Mouse (Mus musculus): ENCODE data around the gene Vps52. TPM values are rescaled to one million over a fixed set of nuclear protein-coding genes. Genes with fewer than 3 reads are reported as not detected.
A peak's percentile ranks its signal among the peaks of the same experiment; 100 is the strongest.

Vps52 gene
- 69.6 and 69.9 TPM in 2 replicates for polyA plus RNA-seq (2015; fragmentation: Nextera tagmentation; extraction: Ambion mirVana)

DNA sequence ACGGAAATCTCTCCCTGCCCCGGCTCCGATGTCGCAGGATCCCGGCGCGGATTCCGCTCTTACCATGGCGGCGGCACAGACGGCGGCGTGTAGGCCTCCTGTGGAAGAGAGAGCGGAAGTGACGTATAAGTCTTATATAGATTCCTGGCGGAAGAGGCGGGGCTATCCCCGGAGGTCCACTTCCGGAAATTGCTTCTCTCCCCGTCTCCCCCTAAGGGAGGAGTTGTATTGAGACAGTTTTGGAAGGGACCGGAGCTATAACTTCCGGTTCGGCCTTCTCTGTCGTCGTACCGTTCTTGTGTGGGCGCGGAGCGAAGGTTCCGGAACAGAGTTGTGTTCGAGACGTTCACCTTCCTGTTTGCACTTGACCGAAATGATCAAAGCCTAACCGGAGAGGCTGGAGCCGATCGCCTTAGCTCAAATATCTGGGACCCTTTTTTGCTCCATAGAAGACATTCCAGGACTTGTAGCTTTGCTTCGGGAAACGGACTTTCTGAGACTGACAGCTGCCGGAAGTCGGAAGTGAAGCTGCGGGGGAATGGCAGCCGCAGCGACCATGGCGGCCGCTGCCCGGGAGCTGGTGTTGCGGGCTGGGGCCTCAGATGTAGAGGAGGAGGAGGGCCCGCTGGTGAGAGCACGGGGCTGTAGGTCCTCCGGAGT lies at the start of gene Vps52, which contains the start of gene Rps18:
TSS of gene Vps52 (plus strand) at position 258 of the 660 bp plus-strand sequence.
TSS of gene Rps18 (minus strand) at position 447 of the 660 bp plus-strand sequence.
- Histone ChIP-seq H3K9ac (peak within 1 kb of the TSS; percentile 97), H3K4me2 (peak within 1 kb of the TSS; percentile 90), H3K4me1 (replicated peaks) (peaks cover 59% of the 10 kb centered on the region), H3K27ac (peak within 1 kb of the TSS; percentile 93), H3K36me3 (peaks cover 57% of the 10 kb centered on the region), H3K4me3 (peak within 1 kb of the TSS; percentile 95), H3K9me3 (no peaks in the 10 kb centered on the region), H3K27me3 (no peaks in the 10 kb centered on the region)
- ATAC-seq (ENCODE audit: low FRiP score): peak; percentile 84
- WGBS: under 1% methylated on average over 50 of the region's 50 CpGs

DNA sequence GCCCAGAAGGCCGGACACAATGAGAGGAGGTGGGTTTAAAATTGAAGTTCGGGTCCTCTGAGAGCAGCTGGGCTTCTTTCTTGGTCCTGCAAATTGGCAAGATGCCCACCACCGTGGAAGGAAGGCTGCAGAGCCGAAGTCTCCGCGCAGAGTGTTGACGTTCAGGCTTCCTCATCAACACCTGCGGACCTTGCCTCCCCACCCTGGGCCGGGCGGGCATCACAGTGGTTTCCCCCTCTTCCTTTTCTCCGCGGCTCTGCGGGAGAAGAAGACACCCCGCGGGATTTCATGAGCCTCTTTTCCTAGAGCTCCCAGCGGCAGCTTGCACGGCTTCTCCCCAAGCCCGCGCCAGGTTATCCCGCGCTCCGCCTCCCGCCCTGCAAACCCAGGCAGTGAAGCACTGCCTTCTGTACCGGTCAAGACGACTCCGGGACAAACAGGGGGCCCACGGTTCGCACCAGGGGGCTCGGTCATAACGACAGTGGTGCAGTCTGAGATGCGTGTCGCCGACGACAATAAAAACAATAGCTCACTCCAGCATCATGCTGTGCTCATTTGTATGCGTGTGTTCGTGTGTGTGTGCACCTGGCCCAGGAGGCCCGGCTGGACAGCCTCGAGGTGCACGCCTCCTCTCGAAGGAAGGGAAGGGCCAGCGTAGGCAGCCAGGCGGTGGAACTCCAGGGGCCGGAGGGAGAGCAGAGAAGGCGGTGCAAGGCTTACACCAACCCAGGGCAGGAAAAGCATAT lies 47.1 kb upstream of the Vps52 start:
- Histone ChIP-seq H3K4me3 (peak overlapping the region; percentile 79), H3K9ac (peak overlapping the region; percentile 84), H3K36me3 (peaks cover 28% of the 10 kb centered on the region), H3K9me3 (no peaks in the 10 kb centered on the region), H3K27ac (peak overlapping the region; percentile 95), H3K4me1 (replicated peaks) (peaks cover 37% of the 10 kb centered on the region), H3K27me3 (no peaks in the 10 kb centered on the region), H3K4me2 (peak overlapping the region; percentile 92)
- peak; percentile 11 for ATAC-seq (ENCODE audit: low FRiP score)
- WGBS: under 1% methylated on average over 44 of the region's 44 CpGs

DNA sequence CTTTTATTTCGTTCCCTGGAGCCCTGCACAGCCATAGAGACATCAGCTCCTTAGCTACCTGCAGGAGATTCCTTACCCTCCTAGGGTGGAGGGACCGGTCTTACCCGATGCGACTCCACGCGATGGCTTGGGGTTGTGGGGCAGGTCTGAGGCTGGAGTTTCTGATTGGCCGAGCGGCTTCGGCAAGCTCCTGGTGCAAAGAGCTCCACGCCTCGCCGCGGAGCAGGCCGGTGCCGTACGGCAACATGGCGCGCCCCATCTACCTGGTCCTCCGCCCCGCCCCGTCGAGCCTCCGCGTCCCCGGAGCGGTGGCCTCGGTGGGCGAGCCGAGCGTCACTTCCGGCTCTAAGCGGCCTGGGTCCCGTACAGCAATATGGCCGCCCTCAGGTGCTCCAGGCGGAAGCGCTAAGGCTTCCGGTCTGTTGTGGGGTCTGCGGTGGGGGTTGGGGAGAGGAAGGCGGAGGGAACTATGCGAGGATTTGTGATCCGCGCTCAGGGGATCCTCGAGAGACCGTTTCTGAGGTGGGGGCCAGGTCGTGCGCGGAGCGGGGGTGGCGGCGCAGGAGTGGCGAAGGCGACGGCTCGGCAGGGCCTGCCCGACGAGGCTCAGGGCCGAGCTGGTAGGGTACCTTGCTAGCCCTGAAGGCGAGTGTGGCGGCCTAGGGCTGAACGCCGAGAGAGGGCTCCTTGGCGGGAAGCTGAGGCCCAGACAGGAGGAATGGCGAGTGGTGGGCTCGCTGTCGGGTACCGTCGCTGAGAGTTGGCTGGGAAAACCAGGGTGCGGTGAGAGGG lies 46.3 kb upstream of the Vps52 start, which contains the start of gene Daxx:
TSS of gene Daxx (plus strand) at position 338 of the 792 bp plus-strand sequence.
- peak; percentile 96 for ATAC-seq (ENCODE audit: low FRiP score)
- WGBS: under 1% methylated on average over 68 of the region's 68 CpGs
- peak within 1 kb of the TSS; percentile 92 for H3K9ac ChIP-seq

DNA sequence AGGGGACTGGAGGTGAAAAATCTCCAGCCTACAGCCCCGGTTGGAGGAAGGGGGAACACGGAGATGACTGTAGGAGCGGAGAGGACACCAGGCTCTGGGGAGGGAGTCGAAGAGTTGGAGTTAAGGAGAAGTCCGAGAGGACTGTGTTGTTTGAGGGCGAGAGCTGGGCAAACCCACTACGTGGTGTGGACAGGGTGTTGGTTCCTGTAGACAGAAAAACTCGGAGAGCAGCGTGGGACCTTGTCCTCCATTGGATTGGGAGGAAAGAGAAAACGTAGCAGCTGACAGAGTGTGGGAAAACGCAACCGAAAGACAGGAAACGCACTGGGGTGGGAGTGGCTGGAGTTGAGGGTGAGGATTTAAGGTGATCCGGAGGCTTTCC lies 45.8 kb upstream of the Vps52 start:
- Histone ChIP-seq H3K4me3 (peak overlapping the region; percentile 79), H3K4me1 (replicated peaks) (peaks cover 48% of the 10 kb centered on the region), H3K27me3 (no peaks in the 10 kb centered on the region), H3K9me3 (no peaks in the 10 kb centered on the region), H3K4me2 (peak overlapping the region; percentile 92), H3K27ac (peak overlapping the region; percentile 89), H3K9ac (peak overlapping the region; percentile 92), H3K36me3 (peaks cover 41% of the 10 kb centered on the region)
- ATAC-seq (ENCODE audit: low FRiP score): no peak; the same call in 1 of the 2 replicates
- WGBS: 2% methylated on average over 14 of the region's 14 CpGs

More for the DNA sequence above, 46.3 kb upstream of the Vps52 start, which contains the start of gene Daxx:
- H3K36me3 ChIP-seq: peaks cover 35% of the 10 kb centered on the region
- H3K9me3 ChIP-seq: no peaks in the 10 kb centered on the region
- H3K27me3 ChIP-seq: no peaks in the 10 kb centered on the region
- H3K4me1 ChIP-seq (replicated peaks): peaks cover 43% of the 10 kb centered on the region
- peak within 1 kb of the TSS; percentile 95 for H3K27ac ChIP-seq
- H3K4me2 ChIP-seq: peak within 1 kb of the TSS; percentile 92
- H3K4me3 ChIP-seq: peak within 1 kb of the TSS; percentile 79

DNA sequence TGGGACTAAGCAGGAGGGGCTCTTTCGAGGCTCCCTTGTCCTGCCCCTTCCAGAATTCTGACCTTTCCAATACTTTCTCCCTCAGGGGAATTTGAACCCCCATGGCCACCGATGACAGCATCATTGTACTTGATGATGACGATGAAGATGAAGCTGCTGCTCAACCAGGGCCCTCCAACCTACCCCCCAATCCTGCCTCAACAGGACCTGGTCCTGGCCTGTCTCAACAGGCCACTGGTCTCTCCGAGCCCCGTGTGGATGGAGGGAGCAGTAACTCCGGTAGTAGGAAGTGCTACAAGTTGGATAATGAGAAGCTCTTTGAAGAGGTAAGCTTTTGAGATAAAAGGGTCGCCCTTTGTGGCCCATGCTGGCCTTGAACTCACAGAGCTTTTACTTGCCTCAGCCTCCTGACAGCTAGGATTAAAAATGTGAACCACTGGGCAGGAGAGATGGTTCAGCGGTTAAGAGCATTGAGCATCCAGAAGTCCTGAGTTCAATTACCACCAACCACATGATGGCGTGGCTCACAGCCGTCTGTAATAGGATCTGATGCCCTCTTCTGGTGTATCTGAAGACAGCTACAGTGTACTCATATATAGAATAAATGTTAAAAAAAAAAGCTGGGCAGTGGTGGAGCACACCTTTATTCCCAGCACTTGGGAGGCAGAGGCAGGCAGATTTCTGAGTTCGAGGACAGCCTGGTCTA lies 45.1 kb upstream of the Vps52 start:
- WGBS: 55% methylated on average over 11 of the region's 11 CpGs
- Histone ChIP-seq H3K36me3 (peaks cover 44% of the 10 kb centered on the region), H3K9me3 (no peaks in the 10 kb centered on the region), H3K4me2 (peak overlapping the region; percentile 92), H3K27me3 (no peaks in the 10 kb centered on the region), H3K27ac (peak overlapping the region; percentile 89), H3K4me3 (peak overlapping the region; percentile 79), H3K4me1 (replicated peaks) (peaks cover 55% of the 10 kb centered on the region), H3K9ac (peak overlapping the region; percentile 92)
- no peak for ATAC-seq (ENCODE audit: low FRiP score)

DNA sequence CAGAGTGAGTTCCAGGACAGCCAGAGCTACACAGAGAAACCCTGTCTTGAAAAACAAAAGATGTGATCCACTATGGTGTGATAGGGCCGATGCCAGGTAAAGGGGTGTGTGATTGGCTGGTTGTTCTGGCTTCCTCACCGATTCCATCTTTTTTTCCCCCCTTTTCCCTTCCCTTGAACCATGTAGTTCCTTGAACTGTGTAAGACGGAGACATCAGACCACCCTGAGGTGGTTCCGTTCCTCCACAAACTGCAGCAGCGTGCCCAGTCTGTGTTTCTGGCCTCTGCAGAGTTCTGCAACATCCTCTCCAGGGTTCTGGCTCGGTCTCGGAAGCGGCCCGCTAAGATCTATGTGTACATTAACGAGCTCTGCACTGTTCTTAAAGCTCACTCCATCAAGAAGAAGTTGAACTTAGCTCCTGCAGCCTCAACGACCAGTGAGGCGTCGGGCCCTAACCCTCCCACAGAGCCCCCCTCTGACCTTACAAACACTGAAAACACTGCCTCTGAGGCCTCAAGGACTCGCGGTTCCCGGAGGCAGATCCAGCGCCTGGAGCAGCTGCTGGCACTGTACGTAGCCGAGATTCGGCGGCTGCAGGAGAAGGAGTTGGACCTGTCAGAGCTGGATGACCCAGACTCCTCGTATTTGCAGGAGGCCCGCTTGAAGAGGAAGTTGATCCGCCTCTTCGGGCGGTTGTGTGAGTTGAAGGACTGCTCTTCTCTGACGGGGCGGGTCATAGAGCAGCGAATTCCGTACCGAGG lies 44.4 kb upstream of the Vps52 start:
- H3K4me3 ChIP-seq: no peak overlapping the region
- 91% methylated on average over 31 of the region's 31 CpGs for WGBS
- H3K4me1 ChIP-seq (replicated peaks): peaks cover 55% of the 10 kb centered on the region

DNA sequence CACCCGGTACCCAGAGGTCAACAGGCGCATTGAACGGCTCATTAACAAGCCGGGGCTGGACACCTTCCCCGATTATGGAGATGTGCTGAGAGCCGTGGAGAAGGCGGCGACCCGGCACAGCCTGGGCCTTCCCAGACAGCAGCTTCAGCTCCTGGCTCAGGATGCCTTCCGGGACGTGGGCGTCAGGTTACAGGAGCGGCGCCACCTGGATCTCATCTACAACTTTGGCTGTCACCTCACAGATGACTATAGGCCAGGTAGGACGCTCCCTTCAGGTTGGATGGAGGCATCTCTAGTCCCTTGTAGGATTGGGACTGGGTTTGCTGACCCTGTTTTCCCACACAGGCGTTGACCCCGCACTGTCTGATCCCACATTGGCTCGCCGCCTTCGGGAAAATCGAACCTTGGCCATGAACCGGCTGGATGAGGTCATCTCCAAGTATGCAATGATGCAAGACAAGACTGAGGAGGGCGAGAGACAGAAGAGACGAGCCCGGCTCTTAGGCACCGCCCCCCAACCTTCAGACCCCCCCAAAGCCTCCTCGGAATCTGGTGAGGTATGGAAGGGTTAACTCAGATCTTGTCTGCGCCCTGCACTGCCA lies 43.7 kb upstream of the Vps52 start:
- H3K4me3 ChIP-seq: no peak overlapping the region
- H3K4me2 ChIP-seq: no peak overlapping the region
- 91% methylated on average over 28 of the region's 28 CpGs for WGBS
- no peaks in the 10 kb centered on the region for H3K9me3 ChIP-seq
- peaks cover 61% of the 10 kb centered on the region for H3K4me1 ChIP-seq (replicated peaks)
- no peak for ATAC-seq (ENCODE audit: low FRiP score)
- H3K27me3 ChIP-seq: no peaks in the 10 kb centered on the region
- no peak overlapping the region for H3K27ac ChIP-seq
- H3K36me3 ChIP-seq: peaks cover 44% of the 10 kb centered on the region
- peak overlapping the region; percentile 8; the same call in 1 of the 2 replicates for H3K9ac ChIP-seq

More for the DNA sequence above, 44.4 kb upstream of the Vps52 start:
- H3K36me3 ChIP-seq: peaks cover 44% of the 10 kb centered on the region
- no peaks in the 10 kb centered on the region for H3K27me3 ChIP-seq
- no peak overlapping the region for H3K4me2 ChIP-seq
- no peaks in the 10 kb centered on the region for H3K9me3 ChIP-seq
- no peak overlapping the region for H3K9ac ChIP-seq
- no peak overlapping the region for H3K27ac ChIP-seq
- no peak for ATAC-seq (ENCODE audit: low FRiP score)

DNA sequence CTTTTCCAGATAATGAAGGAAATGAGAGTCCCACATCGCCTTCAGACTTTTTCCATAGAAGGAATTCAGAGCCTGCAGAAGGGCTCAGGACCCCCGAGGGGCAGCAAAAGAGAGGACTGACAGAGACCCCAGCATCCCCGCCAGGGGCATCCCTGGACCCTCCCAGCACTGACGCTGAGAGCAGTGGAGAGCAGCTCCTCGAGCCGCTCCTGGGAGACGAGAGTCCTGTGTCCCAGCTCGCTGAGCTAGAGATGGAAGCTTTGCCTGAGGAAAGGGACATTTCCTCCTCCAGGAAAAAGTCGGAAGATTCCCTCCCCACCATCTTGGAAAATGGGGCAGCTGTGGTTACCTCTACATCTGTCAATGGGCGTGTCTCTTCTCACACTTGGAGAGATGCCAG lies 42.3 kb upstream of the Vps52 start:
- Histone ChIP-seq H3K36me3 (peaks cover 55% of the 10 kb centered on the region), H3K9ac (no peak overlapping the region), H3K27ac (no peak overlapping the region), H3K4me2 (no peak overlapping the region), H3K4me1 (replicated peaks) (peaks cover 65% of the 10 kb centered on the region), H3K9me3 (no peaks in the 10 kb centered on the region), H3K4me3 (no peak overlapping the region), H3K27me3 (peaks cover 5% of the 10 kb centered on the region)
- no peak for ATAC-seq (ENCODE audit: low FRiP score)
- WGBS: 92% methylated on average over 10 of the region's 10 CpGs

DNA sequence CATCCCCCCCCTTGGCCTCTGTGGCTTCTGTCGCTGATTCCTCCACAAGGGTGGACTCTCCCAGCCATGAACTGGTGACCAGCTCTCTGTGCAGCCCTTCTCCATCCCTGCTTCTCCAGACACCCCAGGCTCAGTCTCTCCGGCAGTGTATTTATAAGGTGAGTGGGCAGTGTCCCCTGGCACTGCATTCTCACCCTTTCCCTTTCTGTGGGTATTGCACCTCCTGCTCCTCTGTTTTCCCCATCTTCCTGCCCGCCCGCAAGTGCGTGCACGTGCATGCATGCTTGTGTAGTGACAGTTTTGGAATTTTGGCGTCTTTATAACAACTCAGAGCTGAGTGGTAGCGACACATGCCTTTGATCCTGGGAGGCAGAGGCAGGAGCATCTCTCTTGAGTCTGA lies 41.7 kb upstream of the Vps52 start:
- peaks cover 55% of the 10 kb centered on the region for H3K36me3 ChIP-seq
- no peak overlapping the region for H3K4me3 ChIP-seq
- 97% methylated on average over 8 of the region's 8 CpGs for WGBS
- H3K4me1 ChIP-seq (replicated peaks): peaks cover 70% of the 10 kb centered on the region
- no peak overlapping the region for H3K4me2 ChIP-seq
- 0 out of 2 replicates have a peak overlapping the region, but pooled peaks have one; percentile 35 for H3K9ac ChIP-seq
- no peak for ATAC-seq (ENCODE audit: low FRiP score)
- H3K27ac ChIP-seq: no peak overlapping the region
- peaks cover 11% of the 10 kb centered on the region for H3K27me3 ChIP-seq
- H3K9me3 ChIP-seq: no peaks in the 10 kb centered on the region

DNA sequence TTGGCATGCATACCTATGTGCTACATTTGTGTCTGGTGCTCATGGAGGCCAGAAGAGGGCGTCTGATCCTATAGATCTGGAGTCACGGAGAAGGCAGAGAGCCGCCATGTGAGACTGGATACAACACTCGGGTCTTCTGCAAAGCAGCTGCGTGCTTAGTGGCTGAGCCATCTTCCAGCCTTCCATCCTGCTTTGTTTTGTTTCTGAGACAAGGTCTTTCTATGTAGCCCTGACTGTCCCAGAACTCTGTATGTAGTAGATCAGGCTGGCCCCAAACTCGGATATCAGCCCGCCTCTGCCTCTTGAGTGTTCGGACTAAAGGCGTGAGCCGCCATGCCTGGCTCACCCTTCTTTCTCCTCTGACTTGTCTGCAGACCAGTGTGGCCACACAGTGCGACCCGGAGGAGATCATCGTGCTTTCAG lies 40.6 kb upstream of the Vps52 start:
- Histone ChIP-seq H3K9ac (peak overlapping the region; percentile 67), H3K4me3 (peak overlapping the region; percentile 51), H3K27ac (no peak overlapping the region), H3K9me3 (no peaks in the 10 kb centered on the region), H3K4me2 (peak overlapping the region; percentile 63), H3K36me3 (peaks cover 55% of the 10 kb centered on the region), H3K27me3 (peaks cover 14% of the 10 kb centered on the region), H3K4me1 (replicated peaks) (peaks cover 78% of the 10 kb centered on the region)
- 68% methylated on average over 13 of the region's 13 CpGs for WGBS
- ATAC-seq (ENCODE audit: low FRiP score): no peak

Measured in hindbrain, embryonic 13.5 days (tissue).